Mouse (Mus musculus) thymus, adult 2 months (tissue): ENCODE data around the gene Lzts2.
A peak's percentile ranks its signal among the peaks of the same experiment; 100 is the strongest.

Experiments used
- CTCF ChIP-seq: fragments of 200-500 bp; IDR thresholded peaks from 2 replicates; pipeline ENCODE4 v1.5.1; 2012; ENCODE audit warnings: mild to moderate bottlenecking, control low read depth, low read length, moderate library complexity, borderline replicate concordance; ENCODE audit not compliant: control insufficient read depth, poor library complexity, insufficient read depth; ENCODE audit errors: extremely low read depth
- POLR2A ChIP-seq: fragments of 200-500 bp; IDR thresholded peaks from 2 replicates; pipeline ENCODE4 v1.6.1; 2012; ENCODE audit warnings: mild to moderate bottlenecking, low read length, control low read depth, moderate library complexity; ENCODE audit not compliant: control insufficient read depth, poor library complexity, insufficient read depth; ENCODE audit errors: extremely low read depth

DNA sequence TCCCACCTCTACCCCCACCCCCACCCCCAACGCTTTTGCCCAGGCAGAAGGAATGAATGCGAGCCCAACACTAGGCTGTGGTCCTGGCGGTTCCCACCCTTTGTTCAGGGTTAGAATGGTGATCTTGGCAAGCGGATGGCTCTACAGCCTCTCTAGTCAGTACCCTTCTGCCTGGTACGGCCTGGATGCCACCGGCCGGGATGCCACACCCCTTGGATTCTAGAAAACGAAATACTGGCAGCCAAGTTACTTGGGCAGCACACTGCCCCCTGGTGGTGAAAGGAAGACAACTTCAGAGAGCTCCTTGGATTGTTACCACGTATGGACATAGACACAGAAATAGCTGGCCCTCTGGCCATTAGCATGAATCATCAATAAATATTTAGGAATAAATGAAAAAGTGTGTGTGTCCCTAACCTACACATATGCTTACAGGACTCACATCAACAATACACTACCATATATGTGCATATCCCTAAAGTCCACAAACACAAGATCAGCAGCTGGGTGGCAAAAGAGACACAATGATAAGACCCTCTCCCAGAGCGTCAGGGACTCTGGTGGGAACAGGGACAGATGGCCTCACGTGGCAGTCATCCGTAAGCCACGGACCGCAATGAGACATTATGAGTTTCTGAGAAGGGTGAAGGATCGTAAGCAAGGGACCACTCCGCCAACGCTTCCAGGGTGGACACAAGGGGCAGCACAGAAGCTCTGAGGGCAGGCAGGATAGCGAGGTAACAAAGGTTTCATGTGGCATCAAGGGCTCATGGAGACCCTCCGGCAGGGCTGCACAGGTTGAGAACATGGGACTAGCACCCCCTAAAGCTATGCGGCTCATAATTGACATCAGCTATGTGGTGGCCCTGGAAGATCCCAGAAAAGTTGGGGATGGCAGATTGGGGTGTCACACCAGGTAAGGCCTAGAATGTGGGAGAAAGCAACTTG is 16.8 kb downstream of the Lzts2 start:
- TF ChIP-seq CTCF, result peak; percentile 76; the same call in 1 of the 2 replicates
- TF ChIP-seq POLR2A, result no peak
